Mouse (Mus musculus) megakaryocyte, embryonic 14.5 days (primary cell): ENCODE measurements around the gene Mndal.
"Not testable (repeated sequence)": the region's sequence is repeated elsewhere in the genome, so short reads cannot be mapped to it uniquely, and the experiment has no call there.

Source experiments
- FLI1 ChIP-seq: IDR thresholded peaks from 2 replicates; pipeline ENCODE4 v1.6.1; 2012; ENCODE audit warnings: low read length, inconsistent platforms, mixed read lengths
- GATA1 ChIP-seq: IDR thresholded peaks from 3 replicates; pipeline ENCODE4 v1.6.1; 2012; ENCODE audit warnings: mixed read lengths, low read length, inconsistent platforms, borderline replicate concordance

- TF ChIP-seq GATA1, FLI1: not testable (repeated sequence)
Measured at GRCm38 (mm10) chr1:173802689-173803281, 139.5 kb downstream of the Mndal start.
